ENCODE assay signal across 11 mouse cellular contexts in the genomic region with DNA sequence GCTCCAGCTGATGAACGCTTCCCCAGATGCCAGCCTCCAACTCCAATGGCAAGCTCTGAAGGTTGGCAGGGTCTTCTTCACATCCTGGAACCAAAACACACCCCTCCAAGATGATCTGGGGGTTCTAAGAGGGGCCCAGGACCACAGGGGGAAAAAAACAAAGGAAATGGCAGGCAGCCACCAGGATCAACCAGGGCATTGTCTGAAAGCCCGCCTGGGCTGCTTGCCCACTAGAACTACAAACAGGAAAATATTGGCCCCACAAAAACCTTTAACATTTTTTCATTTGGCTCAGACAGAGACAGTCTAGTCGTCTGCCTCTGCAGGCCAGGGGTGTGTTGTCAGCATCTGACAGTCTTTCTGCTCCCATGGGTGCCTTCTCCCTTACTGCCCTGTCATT. TPM values are rescaled to one million over a fixed set of nuclear protein-coding genes. Genes with fewer than 3 reads are reported as not detected.
"Had no signal": no experiment of that assay in that cellular context is flagged by ENCODE, and none has a peak within 500 bp of the region (broad histone marks: within the 10 kb centered on the region; RNA-seq: fewer than 3 reads in every experiment).

No protein-coding gene starts in this region.

- DNase-seq: kidney, adult 2 months; kidney, postnatal 25 days; layer of hippocampus, postnatal 36 days; liver, postnatal 0 days; right cerebral cortex, adult 18-20 months; right cerebral cortex, postnatal 14 days; right cerebral cortex, postnatal 4 days; thymus, adult 2 months; thymus, postnatal 14 days; thymus, postnatal 4 days had no signal

RNA-seq across cellular contexts. Expression of a gene that starts 25.3 kb away (rescaled TPM):
- total RNA-seq: megakaryocyte, adult 5-6 weeks had no signal
